Mouse (Mus musculus) cerebellum, adult 2 months (tissue): ENCODE results near the gene Rbsn. TPM values are rescaled to one million over a fixed set of nuclear protein-coding genes. Genes with fewer than 3 reads are reported as not detected.

Experiments used
- DNase-seq, 2 experiments: peaks; one replicate each; pipeline ENCODE4 v3.0.0; 2021
- H3K27ac ChIP-seq: fragments of 200-500 bp; 2 replicates; pipeline ENCODE4 v1.5.1; 2012; ENCODE audit warnings: low read length, control low read depth, inconsistent platforms; ENCODE audit not compliant: insufficient read depth
- H3K27me3 ChIP-seq: fragments of 200-500 bp; 2 replicates; pipeline ENCODE4 v1.6.1; 2012; ENCODE audit warnings: inconsistent platforms, mild to moderate bottlenecking, low read length, moderate library complexity; ENCODE audit not compliant: control insufficient read depth, insufficient read depth
- H3K4me1 ChIP-seq: fragments of 200-500 bp; 2 replicates; pipeline ENCODE4 v1.6.1; 2011; ENCODE audit warnings: low read length; ENCODE audit not compliant: control insufficient read depth, insufficient read depth
- H3K4me3 ChIP-seq: fragments of 200-500 bp; replicated peaks from 2 replicates; pipeline ENCODE3; 2011; ENCODE audit warnings: mild to moderate bottlenecking, low read depth, low read length, control low read depth; ENCODE audit not compliant: insufficient read depth
- CTCF ChIP-seq: fragments of 200-500 bp; IDR thresholded peaks from 2 replicates; pipeline ENCODE4 v1.5.1; 2011; ENCODE audit warnings: low read depth, mild to moderate bottlenecking, control low read depth, low read length, moderate library complexity, borderline replicate concordance; ENCODE audit not compliant: insufficient read depth
- POLR2A ChIP-seq: fragments of 200-500 bp; IDR thresholded peaks from 2 replicates; pipeline ENCODE4 v1.6.1; 2011; ENCODE audit warnings: low read length, control low read depth, borderline replicate concordance; ENCODE audit not compliant: insufficient read depth
- WGBS: fragments of 180-500 bp; shearing (Covaris S2); methylation state at CpG from one replicate; pipeline ENCODE4 v1.1.7; 2018; 5-methylcytosine and 5-hydroxymethylcytosine counted together
- polyA plus RNA-seq: library from polyadenylated mRNA; depleted of rRNA; stranded (reverse); fragments of >200 nt; gene quantifications from 2 replicates; pipeline ENCODE4 v1.2.3, GENCODE M21; 2012

Gene Rbsn
- polyA plus RNA-seq, 1 experiment: 27.4 TPM

GRCm38 (mm10) chr6:92221604-92222003 is 6.9 kb upstream of the Rbsn start:
- H3K4me3 ChIP-seq: no peak overlapping the region
- WGBS: 83% methylated on average over 6 of the region's 6 CpGs
- no peak overlapping the region for H3K27ac ChIP-seq
- no peaks in the 10 kb centered on the region for H3K4me1 ChIP-seq
- H3K27me3 ChIP-seq: no peaks in the 10 kb centered on the region; the same call in 1 of the 2 replicates
- TF ChIP-seq CTCF (no peak), POLR2A (no peak)
- no peak for DNase-seq

- Histone ChIP-seq H3K4me3 (no peak overlapping the region), H3K27me3 (no peaks in the 10 kb centered on the region; the same call in 1 of the 2 replicates), H3K27ac (no peak overlapping the region), H3K4me1 (no peaks in the 10 kb centered on the region)
- no peak for DNase-seq
- no peak for TF ChIP-seq POLR2A
- TF ChIP-seq CTCF: peak; percentile 25; the same call in 1 of the 2 replicates
- 36% methylated on average over 3 of the region's 3 CpGs for WGBS
Observed at GRCm38 (mm10) chr6:92219445-92219844, 4.7 kb upstream of the Rbsn start.

GRCm38 (mm10) chr6:92214055-92214772 is 511 bp downstream of the Rbsn start:
- TF ChIP-seq POLR2A (no peak), CTCF (no peak)
- Histone ChIP-seq H3K27ac (peak overlapping the region; percentile 41), H3K27me3 (no peaks in the 10 kb centered on the region), H3K4me3 (peak overlapping the region; percentile 66), H3K4me1 (no peaks in the 10 kb centered on the region)
- under 1% methylated on average over 48 of the region's 48 CpGs for WGBS
- no peak for DNase-seq

- Histone ChIP-seq H3K27me3 (no peaks in the 10 kb centered on the region), H3K4me1 (no peaks in the 10 kb centered on the region), H3K27ac (no peak overlapping the region), H3K4me3 (no peak overlapping the region)
- no peak for DNase-seq
- TF ChIP-seq POLR2A (no peak), CTCF (no peak)
- 94% methylated on average over 8 of the region's 8 CpGs for WGBS
Observed at GRCm38 (mm10) chr6:92199414-92199813, 15.3 kb downstream of the Rbsn start.

- Histone ChIP-seq H3K27ac (peak overlapping the region; percentile 71; the same call in 1 of the 2 replicates), H3K27me3 (no peaks in the 10 kb centered on the region), H3K4me3 (peak overlapping the region; percentile 96), H3K4me1 (no peaks in the 10 kb centered on the region)
- DNase-seq: peak in 1 of 2 experiments; percentile 20
- TF ChIP-seq POLR2A (no peak), CTCF (peak; percentile 27; the same call in 1 of the 2 replicates)
- 2% methylated on average over 10 of the region's 10 CpGs for WGBS
Observed at GRCm38 (mm10) chr6:92184178-92184577, 30.5 kb downstream of the Rbsn start.

- H3K27ac ChIP-seq: peak within 1 kb of the TSS; percentile 71
Observed at GRCm38 (mm10) chr6:92183621-92184131, 31.0 kb downstream of the Rbsn start, which contains the start of gene Mrps25. TSS of gene Mrps25 (minus strand) at chr6:92184033.

GRCm38 (mm10) chr6:92176450-92176849 is 38.3 kb downstream of the Rbsn start:
- no peak overlapping the region for H3K4me3 ChIP-seq
- 97% methylated on average over 1 of the region's 1 CpGs for WGBS
- no peaks in the 10 kb centered on the region for H3K27me3 ChIP-seq
- TF ChIP-seq CTCF: no peak
- no peak for TF ChIP-seq POLR2A
- peaks cover 7% of the 10 kb centered on the region for H3K4me1 ChIP-seq
- DNase-seq: no peak
- H3K27ac ChIP-seq: no peak overlapping the region

More at GRCm38 (mm10) chr6:92183621-92184131, 31.0 kb downstream of the Rbsn start, which contains the start of gene Mrps25:
- TF ChIP-seq POLR2A (peak; percentile 97), CTCF (no peak)
- Histone ChIP-seq H3K4me1 (no peaks in the 10 kb centered on the region), H3K4me3 (peak within 1 kb of the TSS; percentile 96), H3K27me3 (no peaks in the 10 kb centered on the region)
- WGBS: under 1% methylated on average over 42 of the region's 42 CpGs
- peak; percentile 80 for DNase-seq

- DNase-seq: no peak
- Histone ChIP-seq H3K27me3 (no peaks in the 10 kb centered on the region), H3K4me3 (no peak overlapping the region), H3K27ac (no peak overlapping the region), H3K4me1 (peaks cover 6% of the 10 kb centered on the region)
- TF ChIP-seq POLR2A (no peak), CTCF (no peak)
- WGBS: 100% methylated on average over 1 of the region's 1 CpGs
Observed at GRCm38 (mm10) chr6:92162724-92163123, 52.0 kb downstream of the Rbsn start.
